Mouse (Mus musculus): ENCODE measurements around the gene Dbh. TPM values are rescaled to one million over a fixed set of nuclear protein-coding genes. Genes with fewer than 3 reads are reported as not detected.

The Dbh gene
- polyA plus RNA-seq, 1 experiment = not detected

DNA sequence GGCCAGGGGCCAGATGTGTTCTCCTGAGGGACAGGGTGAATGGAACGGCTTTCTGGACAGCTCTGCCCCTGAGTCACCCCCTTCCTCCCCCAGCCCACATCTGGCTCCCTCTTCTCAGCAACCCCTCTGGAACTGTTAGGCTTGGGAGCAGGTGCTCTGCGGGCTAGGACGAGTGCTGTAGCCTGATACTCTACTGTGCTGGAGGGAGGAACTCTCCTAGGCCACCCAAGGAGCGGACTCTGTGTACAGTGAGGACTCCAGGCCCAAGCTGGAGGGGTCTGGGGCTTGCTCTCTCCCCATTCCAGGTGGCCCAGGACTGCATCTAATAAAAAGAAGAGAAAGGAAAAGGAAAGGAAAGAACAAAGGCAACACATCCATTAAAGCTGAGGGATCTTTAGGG, 25.0 kb downstream of the Dbh start:
- no peaks in the 10 kb centered on the region for H3K4me1 ChIP-seq (ENCODE audit: control insufficient read depth, insufficient read depth, low read length)
- TF ChIP-seq POLR2A (IDR thresholded peaks at IDR 0.05; ENCODE audit: borderline replicate concordance, low read depth, low read length) (no peak), CTCF (IDR thresholded peaks at IDR 0.05; ENCODE audit: low read depth, low read length) (no peak)

GRCm38 (mm10) chr2:27198551-27199246, 33.7 kb downstream of the Dbh start:
- Histone ChIP-seq H3K4me1 (ENCODE audit: control insufficient read depth, insufficient read depth, low read length) (no peaks in the 10 kb centered on the region), H3K4me3 (ENCODE audit: insufficient read depth, low read length) (no peak overlapping the region), H3K27ac (ENCODE audit: insufficient read depth, low read depth, low read length) (no peak overlapping the region)
- TF ChIP-seq CTCF (IDR thresholded peaks at IDR 0.05; ENCODE audit: low read depth, low read length) (no peak), POLR2A (IDR thresholded peaks at IDR 0.05; ENCODE audit: borderline replicate concordance, low read depth, low read length) (no peak)

More for the DNA sequence above, 25.0 kb downstream of the Dbh start:
- H3K4me3 ChIP-seq (ENCODE audit: insufficient read depth, low read length) = no peak overlapping the region
- H3K27ac ChIP-seq (ENCODE audit: insufficient read depth, low read depth, low read length) = no peak overlapping the region

DNA sequence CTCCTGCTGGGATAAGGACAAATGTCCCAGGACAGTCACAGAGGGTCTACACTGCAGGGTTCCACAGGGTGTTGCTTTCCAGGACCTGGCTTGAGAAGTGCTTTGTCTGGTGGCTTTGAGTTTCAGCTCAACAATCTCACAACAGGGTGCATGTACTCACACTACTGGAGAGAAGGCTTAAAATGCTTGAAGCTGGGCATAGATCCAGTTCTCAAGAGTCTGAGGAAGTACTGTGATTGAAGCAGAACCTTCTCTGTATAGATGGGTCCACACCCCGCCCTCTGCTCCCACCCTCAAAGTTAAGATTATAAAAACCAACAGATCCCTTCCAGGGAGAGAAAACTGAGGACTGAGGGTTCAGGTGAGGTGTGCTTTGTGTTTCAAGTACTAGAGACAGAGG, 35.6 kb downstream of the Dbh start:
- TF ChIP-seq POLR2A (IDR thresholded peaks at IDR 0.05; ENCODE audit: borderline replicate concordance, low read depth, low read length) = no peak
- no peaks in the 10 kb centered on the region for H3K4me1 ChIP-seq (ENCODE audit: control insufficient read depth, insufficient read depth, low read length)
- no peak overlapping the region for H3K4me3 ChIP-seq (ENCODE audit: insufficient read depth, low read length)
- no peak overlapping the region for H3K27ac ChIP-seq (ENCODE audit: insufficient read depth, low read depth, low read length)

GRCm38 (mm10) chr2:27205666-27206065, 40.6 kb downstream of the Dbh start:
- no peak overlapping the region for H3K4me3 ChIP-seq (ENCODE audit: insufficient read depth, low read length)
- H3K27ac ChIP-seq (ENCODE audit: insufficient read depth, low read depth, low read length) = no peak overlapping the region
- TF ChIP-seq POLR2A (IDR thresholded peaks at IDR 0.05; ENCODE audit: borderline replicate concordance, low read depth, low read length) (no peak), CTCF (IDR thresholded peaks at IDR 0.05; ENCODE audit: low read depth, low read length) (no peak)
- no peaks in the 10 kb centered on the region for H3K4me1 ChIP-seq (ENCODE audit: control insufficient read depth, insufficient read depth, low read length)

DNA sequence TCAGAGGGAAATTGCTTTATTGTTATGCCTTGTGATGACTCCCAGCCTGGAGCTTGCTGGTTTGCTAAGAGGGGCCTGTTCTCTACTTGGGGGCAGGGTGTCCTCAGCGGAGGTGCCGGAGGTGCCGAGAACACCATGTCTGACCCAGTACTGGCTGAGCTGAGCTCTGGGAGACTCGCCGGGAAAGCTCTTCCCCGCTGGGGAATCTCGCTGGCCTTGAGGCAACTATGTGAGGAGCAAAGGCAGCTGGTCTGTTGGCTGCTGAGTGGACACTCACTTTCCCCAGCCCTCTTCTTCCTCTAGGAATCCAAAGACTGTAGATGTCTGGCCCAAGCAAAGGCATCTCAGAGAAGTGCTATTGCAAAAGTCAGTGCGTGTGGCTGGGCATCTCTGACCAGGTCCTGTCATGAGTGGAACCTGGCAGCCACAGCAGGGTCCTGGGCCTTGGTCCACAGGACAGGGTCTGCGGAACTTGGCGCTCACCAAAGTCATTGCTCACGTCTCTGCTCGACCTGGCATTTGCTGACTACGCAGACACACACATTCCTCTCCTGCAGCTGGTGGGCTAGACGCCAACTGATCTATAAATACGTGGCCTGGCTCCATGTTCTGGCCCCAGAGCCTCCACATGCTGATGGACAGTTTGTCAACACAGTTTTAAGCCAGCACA, 41.2 kb downstream of the Dbh start:
- no peaks in the 10 kb centered on the region for H3K4me1 ChIP-seq (ENCODE audit: control insufficient read depth, insufficient read depth, low read length)
- no peak for TF ChIP-seq POLR2A (IDR thresholded peaks at IDR 0.05; ENCODE audit: borderline replicate concordance, low read depth, low read length)
- no peak for TF ChIP-seq CTCF (IDR thresholded peaks at IDR 0.05; ENCODE audit: low read depth, low read length)
- H3K4me3 ChIP-seq (ENCODE audit: insufficient read depth, low read length) = no peak overlapping the region
- no peak overlapping the region for H3K27ac ChIP-seq (ENCODE audit: insufficient read depth, low read depth, low read length)

GRCm38 (mm10) chr2:27207126-27207525, 42.1 kb downstream of the Dbh start:
- H3K4me1 ChIP-seq (ENCODE audit: control insufficient read depth, insufficient read depth, low read length) = no peaks in the 10 kb centered on the region
- no peak for TF ChIP-seq POLR2A (IDR thresholded peaks at IDR 0.05; ENCODE audit: borderline replicate concordance, low read depth, low read length)
- no peak for TF ChIP-seq CTCF (IDR thresholded peaks at IDR 0.05; ENCODE audit: low read depth, low read length)
- no peak overlapping the region for H3K4me3 ChIP-seq (ENCODE audit: insufficient read depth, low read length)
- no peak overlapping the region for H3K27ac ChIP-seq (ENCODE audit: insufficient read depth, low read depth, low read length)

DNA sequence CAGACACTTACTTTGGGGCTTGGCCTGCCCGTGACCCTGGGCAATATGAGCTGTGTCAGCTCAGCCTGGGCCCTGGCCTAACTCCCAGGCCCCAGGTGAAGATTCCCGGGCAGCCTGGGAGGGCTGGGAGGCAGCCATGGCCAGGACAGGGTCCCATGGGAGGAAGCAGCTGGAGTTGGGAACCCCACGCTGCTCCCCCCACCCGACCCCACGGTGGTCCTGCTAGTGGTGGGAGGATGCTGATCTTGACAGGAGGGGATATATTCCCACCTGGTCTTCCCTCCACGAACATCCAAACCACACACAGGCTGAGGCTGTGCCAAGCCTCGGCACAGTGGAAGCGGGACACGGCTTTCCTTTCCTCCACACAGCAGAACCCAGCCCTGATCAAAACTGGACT, 44.3 kb downstream of the Dbh start:
- no peak overlapping the region for H3K4me3 ChIP-seq (ENCODE audit: insufficient read depth, low read length)
- no peaks in the 10 kb centered on the region for H3K4me1 ChIP-seq (ENCODE audit: control insufficient read depth, insufficient read depth, low read length)
- H3K27ac ChIP-seq (ENCODE audit: insufficient read depth, low read depth, low read length) = no peak overlapping the region
- TF ChIP-seq CTCF (IDR thresholded peaks at IDR 0.05; ENCODE audit: low read depth, low read length) = no peak
- no peak for TF ChIP-seq POLR2A (IDR thresholded peaks at IDR 0.05; ENCODE audit: borderline replicate concordance, low read depth, low read length)

GRCm38 (mm10) chr2:27209816-27210215, 44.8 kb downstream of the Dbh start:
- Histone ChIP-seq H3K4me3 (ENCODE audit: insufficient read depth, low read length) (no peak overlapping the region), H3K4me1 (ENCODE audit: control insufficient read depth, insufficient read depth, low read length) (no peaks in the 10 kb centered on the region), H3K27ac (ENCODE audit: insufficient read depth, low read depth, low read length) (no peak overlapping the region)
- TF ChIP-seq POLR2A (IDR thresholded peaks at IDR 0.05; ENCODE audit: borderline replicate concordance, low read depth, low read length) = no peak
- no peak for TF ChIP-seq CTCF (IDR thresholded peaks at IDR 0.05; ENCODE audit: low read depth, low read length)

- Histone ChIP-seq H3K4me1 (ENCODE audit: control insufficient read depth, insufficient read depth, low read length) (no peaks in the 10 kb centered on the region), H3K4me3 (ENCODE audit: insufficient read depth, low read length) (no peak overlapping the region), H3K27ac (ENCODE audit: insufficient read depth, low read depth, low read length) (no peak overlapping the region)
- TF ChIP-seq POLR2A (IDR thresholded peaks at IDR 0.05; ENCODE audit: borderline replicate concordance, low read depth, low read length) (no peak), CTCF (IDR thresholded peaks at IDR 0.05; ENCODE audit: low read depth, low read length) (peak; percentile 97)
Observed at GRCm38 (mm10) chr2:27210255-27210654, 45.2 kb downstream of the Dbh start.

DNA sequence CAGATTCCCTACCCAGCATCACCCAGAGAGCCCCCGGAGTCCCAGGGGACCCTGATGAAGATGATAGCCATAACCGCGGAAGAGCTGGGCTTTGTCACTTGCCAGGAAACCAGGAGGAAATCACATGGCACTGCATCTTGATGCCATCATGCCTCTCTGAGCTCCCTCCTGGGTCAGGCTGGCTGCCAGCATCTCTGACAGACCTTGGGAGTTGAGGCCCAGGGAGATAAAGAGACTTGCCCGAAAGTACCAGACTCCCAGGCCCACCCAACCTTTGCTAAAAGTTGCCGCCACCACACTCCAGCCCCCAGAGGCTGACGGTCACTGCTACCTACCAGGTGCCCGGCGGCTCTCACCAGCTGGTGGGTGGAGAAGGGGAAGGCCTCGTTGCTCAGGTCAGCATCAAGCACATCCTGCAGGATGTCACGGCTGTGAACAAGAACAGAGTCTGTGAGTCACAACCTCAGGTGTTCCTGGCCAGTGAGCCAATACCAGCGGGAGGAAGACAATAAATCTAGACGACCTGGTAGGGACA, 45.7 kb downstream of the Dbh start:
- no peak for TF ChIP-seq POLR2A (IDR thresholded peaks at IDR 0.05; ENCODE audit: borderline replicate concordance, low read depth, low read length)
- TF ChIP-seq CTCF (IDR thresholded peaks at IDR 0.05; ENCODE audit: low read depth, low read length) = no peak
- Histone ChIP-seq H3K27ac (ENCODE audit: insufficient read depth, low read depth, low read length) (no peak overlapping the region), H3K4me1 (ENCODE audit: control insufficient read depth, insufficient read depth, low read length) (no peaks in the 10 kb centered on the region), H3K4me3 (ENCODE audit: insufficient read depth, low read length) (no peak overlapping the region)
